Mouse (Mus musculus) stomach, embryonic 16.5 days (tissue): ENCODE measurements at regions not wholly inside any gene's neighbourhood (a gene's known extent, or its start where the extent isn't known, plus 50 kb on each side); places are given as distances from the start of the nearest gene placed in this dataset.

Experiments
- ATAC-seq: fragments of 200-750 bp; cut with Nextera tagmentation; 2 replicates; pipeline ENCODE4 v1.8.0; 2017; ENCODE audit warnings: moderate number of reproducible peaks, moderate TSS enrichment; ENCODE audit not compliant: insufficient read depth, low FRiP score
- H3K27ac ChIP-seq: fragments of 300-500 bp; sonication (generic); 2 replicates; pipeline ENCODE4 v1.5.1; 2014; ENCODE audit warnings: low read length
- H3K27me3 ChIP-seq: fragments of 300-500 bp; sonication (generic); 2 replicates; pipeline ENCODE4 v1.6.1; 2014; ENCODE audit warnings: low read length, control low read depth, mixed read lengths; ENCODE audit not compliant: control insufficient read depth, insufficient read depth
- H3K36me3 ChIP-seq: fragments of 300-500 bp; sonication (generic); 2 replicates; pipeline ENCODE4 v1.6.1; 2014; ENCODE audit warnings: low read length; ENCODE audit not compliant: control insufficient read depth, insufficient read depth
- H3K4me1 ChIP-seq: fragments of 300-500 bp; sonication (generic); 2 replicates; pipeline ENCODE4 v1.6.1; 2014; ENCODE audit warnings: low read length, control low read depth, mixed read lengths; ENCODE audit not compliant: control insufficient read depth, insufficient read depth
- H3K4me2 ChIP-seq: fragments of 300-500 bp; sonication (generic); 2 replicates; pipeline ENCODE4 v1.6.1; 2014; ENCODE audit warnings: low read depth, low read length, mixed read lengths
- H3K4me3 ChIP-seq: fragments of 300-500 bp; sonication (generic); replicated peaks from 2 replicates; pipeline ENCODE4 v1.5.1; 2014; ENCODE audit warnings: mild to moderate bottlenecking, low read length
- H3K9ac ChIP-seq: fragments of 300-500 bp; sonication (generic); 2 replicates; pipeline ENCODE4 v1.6.1; 2014; ENCODE audit warnings: low read length
- H3K9me3 ChIP-seq: fragments of 300-500 bp; sonication (generic); replicated peaks from 2 replicates; pipeline ENCODE4 v1.6.1; 2016; ENCODE audit warnings: low read length, control low read depth; ENCODE audit not compliant: control insufficient read depth
- WGBS: fragments of 180-500 bp; shearing (Covaris S2); extraction: QIAGEN DNeasy Blood & Tissue Kit; methylation state at CpG from one replicate; pipeline ENCODE4 v1.1.7; 2014; 5-methylcytosine and 5-hydroxymethylcytosine counted together

DNA sequence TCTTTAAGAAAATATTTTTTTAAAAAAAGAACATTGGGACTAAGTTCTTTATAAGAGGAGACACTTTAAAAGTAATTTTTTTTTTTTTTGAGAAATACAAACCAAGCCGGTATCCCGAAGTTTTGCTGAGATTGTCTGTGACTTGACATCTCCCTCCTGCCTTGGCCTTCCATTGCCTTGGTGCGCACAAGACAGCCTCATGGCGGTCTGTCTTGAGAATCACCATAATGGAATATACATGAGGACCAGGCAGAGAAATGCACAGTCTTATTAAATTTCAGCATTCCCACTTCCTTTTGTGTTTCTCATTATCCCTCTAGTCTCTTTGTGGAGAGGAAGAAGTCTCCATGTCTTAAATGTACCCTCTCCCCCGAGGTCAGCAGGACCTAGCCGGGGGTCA, 244.7 kb upstream of the Tsc22d2 start:
- no peak overlapping the region for H3K9ac ChIP-seq
- H3K36me3 ChIP-seq: no peaks in the 10 kb centered on the region
- H3K27ac ChIP-seq: no peak overlapping the region
- H3K4me2 ChIP-seq: no peak overlapping the region
- 91% methylated on average over 6 of the region's 6 CpGs for WGBS
- no peaks in the 10 kb centered on the region; the same call in 1 of the 2 replicates for H3K4me1 ChIP-seq
- ATAC-seq: no peak
- H3K4me3 ChIP-seq: no peak overlapping the region
- H3K9me3 ChIP-seq: no peaks in the 10 kb centered on the region
- H3K27me3 ChIP-seq: no peaks in the 10 kb centered on the region

DNA sequence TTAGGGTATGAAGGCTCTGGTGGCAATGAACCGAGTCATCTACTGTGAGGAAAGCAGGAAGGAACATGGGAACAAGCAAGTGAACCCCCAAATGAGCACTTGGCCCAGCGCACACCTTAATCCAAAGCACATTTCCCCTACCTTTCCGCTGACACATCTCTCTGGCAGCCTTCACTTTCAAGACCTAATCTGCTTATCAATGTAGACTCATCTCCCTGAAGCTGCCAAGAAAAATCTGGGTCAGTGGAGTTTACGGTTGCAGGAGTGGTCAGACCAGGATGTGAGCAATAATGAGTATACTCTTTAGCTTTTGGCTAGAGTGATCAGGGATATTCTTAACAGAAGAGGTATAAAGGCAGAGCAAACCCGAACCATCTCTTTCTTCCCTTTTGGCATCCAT, 242.4 kb upstream of the Tsc22d2 start:
- no peaks in the 10 kb centered on the region for H3K36me3 ChIP-seq
- no peaks in the 10 kb centered on the region for H3K9me3 ChIP-seq
- no peak overlapping the region for H3K4me3 ChIP-seq
- H3K9ac ChIP-seq: no peak overlapping the region
- no peak overlapping the region for H3K4me2 ChIP-seq
- H3K27me3 ChIP-seq: no peaks in the 10 kb centered on the region
- 85% methylated on average over 5 of the region's 5 CpGs for WGBS
- no peak for ATAC-seq
- H3K27ac ChIP-seq: no peak overlapping the region
- H3K4me1 ChIP-seq: no peaks in the 10 kb centered on the region

DNA sequence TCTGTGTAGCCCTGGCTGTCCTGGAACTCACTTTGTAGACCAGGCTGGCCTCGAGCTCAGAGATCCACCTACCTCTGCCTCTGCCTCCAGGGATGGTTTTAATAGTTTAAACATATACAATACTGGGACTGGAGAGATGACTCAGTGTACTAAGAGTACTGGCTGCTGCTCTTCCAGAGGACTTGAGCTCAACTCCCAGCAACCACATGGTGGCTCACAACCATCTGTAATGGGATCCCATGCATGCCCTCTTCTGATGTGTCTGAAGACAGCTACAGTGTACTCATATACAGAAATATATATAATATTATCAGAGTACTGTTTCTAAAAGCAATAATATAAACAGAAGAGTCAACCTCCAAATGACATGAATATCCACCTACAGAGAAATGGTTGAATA, 240.7 kb upstream of the Tsc22d2 start:
- Histone ChIP-seq H3K4me2 (no peak overlapping the region), H3K27me3 (no peaks in the 10 kb centered on the region), H3K4me1 (no peaks in the 10 kb centered on the region), H3K27ac (no peak overlapping the region), H3K4me3 (no peak overlapping the region), H3K9ac (no peak overlapping the region), H3K36me3 (no peaks in the 10 kb centered on the region), H3K9me3 (no peaks in the 10 kb centered on the region)
- no peak for ATAC-seq
- 92% methylated on average over 1 of the region's 1 CpGs for WGBS

DNA sequence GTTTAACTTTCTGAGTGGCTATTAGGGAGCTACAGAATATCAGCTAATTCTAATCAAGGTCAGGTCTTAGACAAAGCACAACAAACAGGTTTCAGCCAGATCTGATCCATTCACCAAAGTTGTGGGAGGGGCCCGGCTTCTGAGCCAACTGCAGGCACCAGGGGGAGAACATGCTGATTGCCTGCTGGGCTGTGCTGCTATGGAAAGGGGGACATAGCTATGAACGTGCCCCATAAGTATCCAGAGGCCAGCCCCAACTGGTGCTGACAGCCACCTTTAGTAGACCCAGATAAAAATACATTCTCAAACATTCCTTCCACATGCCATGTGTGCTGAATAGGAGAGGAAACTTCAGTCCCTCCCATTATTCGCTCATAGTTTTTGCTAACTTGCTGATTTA, 232.8 kb upstream of the Tsc22d2 start:
- WGBS: 47% methylated on average over 3 of the region's 3 CpGs

DNA sequence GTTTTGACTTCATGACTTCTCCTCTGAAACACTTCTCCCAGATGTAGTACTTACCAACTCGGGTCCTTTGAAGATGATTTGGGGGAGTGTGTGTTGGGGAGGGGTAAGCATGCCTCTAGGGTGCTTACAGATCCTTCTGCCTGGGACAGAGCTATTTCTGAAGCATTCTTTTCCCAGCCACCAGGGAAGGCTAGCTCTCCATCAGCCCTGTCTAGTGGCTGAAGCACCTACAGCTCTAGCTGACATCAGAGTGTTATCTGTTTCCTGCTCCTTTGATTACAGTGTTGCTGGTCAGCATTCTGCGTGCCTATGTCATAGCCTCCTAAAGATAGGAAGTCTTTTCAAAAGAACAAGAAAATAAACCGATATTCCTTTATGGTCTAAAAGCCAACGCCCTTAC, 232.2 kb upstream of the Tsc22d2 start:
- ATAC-seq: no peak
- H3K36me3 ChIP-seq: no peaks in the 10 kb centered on the region

More for the DNA sequence above, 232.8 kb upstream of the Tsc22d2 start:
- Histone ChIP-seq H3K36me3 (no peaks in the 10 kb centered on the region), H3K4me2 (no peak overlapping the region), H3K27me3 (no peaks in the 10 kb centered on the region), H3K9ac (no peak overlapping the region), H3K27ac (no peak overlapping the region), H3K4me1 (0 out of 2 replicates have a peak, but pooled peaks cover 3% of the 10 kb centered on the region), H3K4me3 (no peak overlapping the region), H3K9me3 (no peaks in the 10 kb centered on the region)
- no peak for ATAC-seq

DNA sequence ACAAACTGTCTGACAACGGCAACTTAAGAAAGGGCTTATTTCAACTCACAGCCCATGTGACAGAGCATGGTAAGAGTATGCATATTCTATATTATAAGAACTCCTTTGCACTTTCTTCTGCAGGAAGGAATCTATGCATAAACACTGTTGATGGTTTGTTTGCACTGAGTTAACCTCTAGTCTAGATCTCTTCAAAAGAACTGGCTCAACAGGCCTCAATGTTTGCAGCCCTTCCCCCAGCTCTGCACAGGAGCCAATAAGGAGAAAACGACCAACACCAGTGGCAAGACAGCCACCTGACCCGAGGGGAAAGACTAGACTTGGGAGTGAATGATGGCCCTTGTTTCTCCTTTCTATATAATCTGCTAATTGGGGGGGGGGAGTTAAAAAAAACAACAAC, 231.2 kb upstream of the Tsc22d2 start:
- Histone ChIP-seq H3K4me1 (0 out of 2 replicates have a peak, but pooled peaks cover 3% of the 10 kb centered on the region), H3K9me3 (no peaks in the 10 kb centered on the region), H3K27ac (no peak overlapping the region), H3K4me3 (no peak overlapping the region), H3K4me2 (no peak overlapping the region), H3K36me3 (no peaks in the 10 kb centered on the region), H3K9ac (no peak overlapping the region), H3K27me3 (no peaks in the 10 kb centered on the region)
- ATAC-seq: no peak
- 23% methylated on average over 3 of the region's 3 CpGs for WGBS

More for the DNA sequence above, 232.2 kb upstream of the Tsc22d2 start:
- H3K27me3 ChIP-seq: no peaks in the 10 kb centered on the region
- 61% methylated on average over 4 of the region's 4 CpGs for WGBS
- no peak overlapping the region for H3K4me2 ChIP-seq
- 0 out of 2 replicates have a peak, but pooled peaks cover 3% of the 10 kb centered on the region for H3K4me1 ChIP-seq
- no peak overlapping the region for H3K4me3 ChIP-seq
- H3K9me3 ChIP-seq: no peaks in the 10 kb centered on the region
- H3K27ac ChIP-seq: no peak overlapping the region
- no peak overlapping the region for H3K9ac ChIP-seq

DNA sequence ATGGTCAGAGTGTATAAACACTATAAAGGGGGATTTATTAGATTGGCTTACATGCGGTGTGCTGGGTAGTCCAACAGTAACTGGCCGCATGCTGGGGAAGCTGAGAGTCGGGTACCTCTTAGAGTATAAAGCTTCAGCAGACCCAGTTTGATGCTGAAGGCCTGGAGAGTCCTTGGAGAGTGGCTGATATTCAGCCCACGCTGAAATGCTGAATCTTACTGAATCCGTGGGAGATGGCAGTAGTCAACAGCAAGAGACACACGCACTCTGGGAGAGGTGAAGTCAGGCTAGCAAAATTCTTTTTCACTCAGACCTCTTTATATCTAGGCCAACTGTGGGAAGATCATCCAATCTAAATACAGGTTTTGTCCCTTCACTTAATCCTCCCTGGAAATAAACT, 214.1 kb upstream of the Tsc22d2 start:
- H3K4me1 ChIP-seq: peaks cover 5% of the 10 kb centered on the region
- H3K27me3 ChIP-seq: no peaks in the 10 kb centered on the region
- H3K4me3 ChIP-seq: no peak overlapping the region
- H3K27ac ChIP-seq: no peak overlapping the region
- no peak overlapping the region for H3K9ac ChIP-seq
- H3K4me2 ChIP-seq: no peak overlapping the region
- ATAC-seq: no peak
- WGBS: 87% methylated on average over 6 of the region's 6 CpGs
- H3K36me3 ChIP-seq: 0 out of 2 replicates have a peak, but pooled peaks cover 2% of the 10 kb centered on the region
- H3K9me3 ChIP-seq: no peaks in the 10 kb centered on the region

DNA sequence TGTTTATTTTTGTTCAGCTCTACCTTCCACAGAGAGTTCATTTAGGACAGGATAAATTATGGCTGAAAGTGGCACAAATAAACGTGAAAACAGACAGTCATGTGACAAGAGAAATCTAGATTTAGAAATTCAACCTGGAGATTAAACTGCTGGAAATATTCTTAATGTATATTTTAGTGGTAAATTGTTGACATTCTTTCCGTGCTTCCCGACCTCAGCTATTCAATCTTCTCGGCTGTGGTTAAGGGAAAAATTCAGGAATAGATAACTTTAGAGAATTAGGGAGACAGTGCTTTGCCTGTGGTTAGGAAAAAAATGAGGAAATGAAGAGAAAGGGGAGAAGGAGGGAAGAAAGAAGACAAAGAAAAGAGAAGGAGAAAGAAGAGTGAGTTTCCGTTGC, 211.7 kb upstream of the Tsc22d2 start:
- H3K4me3 ChIP-seq: no peak overlapping the region
- H3K9me3 ChIP-seq: no peaks in the 10 kb centered on the region
- no peak overlapping the region for H3K4me2 ChIP-seq
- 33% methylated on average over 5 of the region's 5 CpGs for WGBS
- H3K27me3 ChIP-seq: no peaks in the 10 kb centered on the region
- no peak for ATAC-seq
- no peak overlapping the region for H3K27ac ChIP-seq
- peaks cover 5% of the 10 kb centered on the region for H3K4me1 ChIP-seq
- no peak overlapping the region for H3K9ac ChIP-seq
- 0 out of 2 replicates have a peak, but pooled peaks cover 2% of the 10 kb centered on the region for H3K36me3 ChIP-seq

DNA sequence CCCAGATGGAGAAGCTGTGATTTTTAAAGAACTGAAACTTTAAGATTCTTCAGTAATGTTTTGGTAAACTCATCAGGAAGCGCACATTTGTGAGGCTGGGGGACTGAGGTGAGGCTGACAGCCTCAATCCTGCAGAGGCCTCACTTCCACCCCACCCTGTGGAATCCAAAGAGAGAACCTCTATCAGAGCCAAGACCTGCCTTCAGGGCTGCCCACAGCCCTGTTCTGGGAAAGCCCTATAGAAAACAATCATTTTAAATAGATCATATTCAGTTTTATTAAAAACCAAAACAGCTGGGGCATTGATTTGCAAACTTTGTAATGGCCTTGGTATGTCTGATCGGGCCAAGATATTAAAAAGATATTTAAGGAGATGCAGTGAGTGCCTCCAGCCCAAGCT, 210.7 kb upstream of the Tsc22d2 start:
- no peak for ATAC-seq
- Histone ChIP-seq H3K9ac (no peak overlapping the region), H3K4me3 (no peak overlapping the region), H3K9me3 (no peaks in the 10 kb centered on the region), H3K36me3 (0 out of 2 replicates have a peak, but pooled peaks cover 2% of the 10 kb centered on the region), H3K4me1 (peaks cover 5% of the 10 kb centered on the region), H3K4me2 (no peak overlapping the region), H3K27me3 (no peaks in the 10 kb centered on the region), H3K27ac (no peak overlapping the region)
- 62% methylated on average over 2 of the region's 2 CpGs for WGBS

DNA sequence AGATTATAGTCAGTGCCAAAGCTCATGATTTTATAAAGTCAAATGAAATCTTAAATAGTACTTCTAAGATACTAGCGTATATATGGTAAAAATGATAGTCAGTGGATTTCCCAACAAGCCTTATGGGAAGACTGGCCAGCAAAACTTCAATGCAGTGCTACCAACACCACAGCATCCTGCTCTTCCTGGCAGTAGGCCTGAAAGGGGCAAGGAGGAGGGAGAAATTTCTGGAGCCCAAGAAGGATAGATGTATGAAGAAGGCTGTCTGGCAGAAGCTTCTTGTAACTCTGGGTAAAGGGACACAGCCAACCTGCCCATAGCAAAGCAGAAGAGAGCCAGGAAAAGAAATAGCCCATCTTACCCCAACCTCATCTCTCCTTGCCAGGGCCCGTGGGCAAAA, 209.0 kb upstream of the Tsc22d2 start:
- Histone ChIP-seq H3K4me2 (no peak overlapping the region), H3K27ac (no peak overlapping the region), H3K27me3 (no peaks in the 10 kb centered on the region), H3K9ac (no peak overlapping the region), H3K4me3 (no peak overlapping the region), H3K4me1 (peaks cover 5% of the 10 kb centered on the region), H3K9me3 (no peaks in the 10 kb centered on the region), H3K36me3 (no peaks in the 10 kb centered on the region)
- ATAC-seq: no peak
- 85% methylated on average over 2 of the region's 2 CpGs for WGBS
